11 mouse cellular contexts compared by ENCODE assay signal in genomic region chr2:102882004-102882588, GRCm38 (mm10). TPM values are rescaled to one million over a fixed set of nuclear protein-coding genes. Genes with fewer than 3 reads are reported as not detected.
DNase-seq lines count a peak whose midpoint lies in the region; ATAC-seq and TF ChIP-seq lines count a peak whose summit lies in the region.
"Had no signal": no experiment of that assay in that cellular context is flagged by ENCODE, and none has a peak within 500 bp of the region (broad histone marks: within the 10 kb centered on the region; RNA-seq: fewer than 3 reads in every experiment).

No protein-coding gene starts in this region.

- H3K4me3 ChIP-seq in forebrain, embryonic 14.5 days (ENCODE audit: low read depth, low read length), result no peak overlapping the region
- H3K4me3 ChIP-seq in forebrain, embryonic 10.5 days, result no peak overlapping the region
- H3K4me3 ChIP-seq in limb, embryonic 14.5 days (replicated peaks; ENCODE audit: low read length), result no peak overlapping the region
- H3K4me3 ChIP-seq: left cerebral cortex, adult 2 months; midbrain, embryonic 15.5 days had no signal

- ATAC-seq in forebrain, embryonic 14.5 days, result no peak
- no peak for ATAC-seq in limb, embryonic 14.5 days (ENCODE audit: low FRiP score, low read depth)
- ATAC-seq: midbrain, embryonic 15.5 days had no signal

- WGBS in forebrain, embryonic 14.5 days, result 79% methylated on average over 8 of the region's 8 CpGs
- 81% methylated on average over 8 of the region's 8 CpGs for WGBS in forebrain, embryonic 10.5 days
- WGBS in limb, embryonic 14.5 days, result 62% methylated on average over 8 of the region's 8 CpGs

- peak; percentile 19 for DNase-seq in forebrain, embryonic 14.5 days (ENCODE audit: low spot score)
- DNase-seq in forebrain, embryonic 10.5 days (ENCODE audit: extremely low spot score, low spot score), result no peak
- DNase-seq in layer of hippocampus, postnatal 14 days (ENCODE audit: low spot score in 2 of 2), result peak; percentile 32 to 37
- no peak for DNase-seq in layer of hippocampus, postnatal 25 days (ENCODE audit: extremely low spot score in 1 of 2, low spot score in 1 of 2)
- DNase-seq in heart, adult 8-10 months (ENCODE audit: low spot score), result peak; percentile 28
- peak; percentile 61 for DNase-seq in limb, embryonic 14.5 days (ENCODE audit: low spot score)
- DNase-seq in T-cell, adult 2 months (ENCODE audit: low spot score), result no peak
- DNase-seq in adrenal gland, postnatal 14 days, result no peak
- DNase-seq: gastrocnemius, postnatal 10 days had no signal

- H3K4me2 ChIP-seq in forebrain, embryonic 14.5 days (ENCODE audit: low read length), result no peak overlapping the region
- H3K4me2 ChIP-seq in limb, embryonic 14.5 days (replicated peaks; ENCODE audit: low read depth, low read length, severe bottlenecking), result no peak overlapping the region
- H3K4me2 ChIP-seq: midbrain, embryonic 15.5 days had no signal

- no peaks in the 10 kb centered on the region for H3K36me3 ChIP-seq in forebrain, embryonic 14.5 days (ENCODE audit: control insufficient read depth, insufficient read depth, low read length)
- H3K36me3 ChIP-seq in forebrain, embryonic 10.5 days (replicated peaks), result no peaks in the 10 kb centered on the region
- no peaks in the 10 kb centered on the region for H3K36me3 ChIP-seq in limb, embryonic 14.5 days (ENCODE audit: control insufficient read depth, insufficient read depth, low read length)
- H3K36me3 ChIP-seq: midbrain, embryonic 15.5 days had no signal

- H3K9ac ChIP-seq in forebrain, embryonic 14.5 days (ENCODE audit: low read length), result no peak overlapping the region
- no peak overlapping the region for H3K9ac ChIP-seq in limb, embryonic 14.5 days (ENCODE audit: low read depth, low read length, severe bottlenecking)
- H3K9ac ChIP-seq: midbrain, embryonic 15.5 days had no signal

- TF ChIP-seq POLR2A in limb, embryonic 14.5 days (IDR thresholded peaks at IDR 0.05; ENCODE audit: borderline replicate concordance, extremely low read depth, insufficient read depth, insufficient read length), result no peak

- no peaks in the 10 kb centered on the region for H3K4me1 ChIP-seq in forebrain, embryonic 14.5 days (ENCODE audit: control insufficient read depth, insufficient read depth, low read length)
- H3K4me1 ChIP-seq in forebrain, embryonic 10.5 days, result peaks cover 14% of the 10 kb centered on the region
- peaks cover 2% of the 10 kb centered on the region; the same call in 1 of the 2 replicates for H3K4me1 ChIP-seq in limb, embryonic 14.5 days (ENCODE audit: control insufficient read depth, insufficient read depth, low read length)
- H3K4me1 ChIP-seq: midbrain, embryonic 15.5 days had no signal

- no peak overlapping the region for H3K27ac ChIP-seq in forebrain, embryonic 14.5 days (ENCODE audit: low read depth, low read length)
- H3K27ac ChIP-seq in forebrain, embryonic 10.5 days, result no peak overlapping the region
- 0 out of 2 replicates have a peak overlapping the region, but pooled peaks have one; percentile 21 for H3K27ac ChIP-seq in limb, embryonic 14.5 days (replicated peaks; ENCODE audit: low read depth, low read length)
- H3K27ac ChIP-seq: left cerebral cortex, adult 2 months; midbrain, embryonic 15.5 days had no signal

- H3K9me3 ChIP-seq in forebrain, embryonic 14.5 days (replicated peaks; ENCODE audit: control insufficient read depth, low read length), result no peaks in the 10 kb centered on the region
- no peaks in the 10 kb centered on the region for H3K9me3 ChIP-seq in forebrain, embryonic 10.5 days
- no peaks in the 10 kb centered on the region for H3K9me3 ChIP-seq in limb, embryonic 14.5 days (ENCODE audit: control insufficient read depth, low read length)
- H3K9me3 ChIP-seq: midbrain, embryonic 15.5 days had no signal

- H3K27me3 ChIP-seq in forebrain, embryonic 14.5 days (replicated peaks; ENCODE audit: control insufficient read depth, insufficient read depth, low read length), result no peaks in the 10 kb centered on the region
- H3K27me3 ChIP-seq in forebrain, embryonic 10.5 days (ENCODE audit: poor library complexity, severe bottlenecking), result no peaks in the 10 kb centered on the region
- no peaks in the 10 kb centered on the region for H3K27me3 ChIP-seq in limb, embryonic 14.5 days (ENCODE audit: control insufficient read depth, insufficient read depth, low read length)
- H3K27me3 ChIP-seq: midbrain, embryonic 15.5 days had no signal

RNA-seq across cellular contexts. Expression of gene Cd44, which starts 19.4 kb away (rescaled TPM):
- 2.1 and 2.2 TPM in 2 replicates for polyA plus RNA-seq in forebrain, embryonic 14.5 days (2014; fragmentation: Nextera tagmentation; extraction: Ambion mirVana)
- 2.3 and 2.8 TPM in 2 replicates for polyA plus RNA-seq in forebrain, embryonic 10.5 days (2016; fragmentation: Nextera tagmentation; extraction: Ambion mirVana)
- total RNA-seq in layer of hippocampus, postnatal 14 days (2021), result 1 to 10 TPM; 5.4 to 6.3 TPM
- 1 to 10 TPM; 3.7 to 4.0 TPM for total RNA-seq in layer of hippocampus, postnatal 25 days (2021)
- 1 to 10 TPM; 5.6 to 9.5 (median 6.8) TPM for total RNA-seq in heart, adult 8-10 months (2022)
- polyA plus RNA-seq in limb, embryonic 14.5 days (2012; rRNA removed), result 29.3 and 32.1 TPM in 2 replicates
- polyA plus RNA-seq in limb, embryonic 14.5 days (2014; fragmentation: Nextera tagmentation; extraction: Ambion mirVana), result 39.5 and 46.3 TPM in 2 replicates
- 54.6 and 84.8 TPM in 2 replicates for total RNA-seq in adrenal gland, postnatal 14 days (2021)

Comparison
In these comparisons a context has a peak if more than half of its experiments do, and no peak if none do; other contexts are left out.
1. DNase-seq: peak in forebrain, embryonic 14.5 days (single experiment), layer of hippocampus, postnatal 14 days (2 of 2), heart, adult 8-10 months (single experiment) and limb, embryonic 14.5 days (single experiment); none in forebrain, embryonic 10.5 days (single experiment), layer of hippocampus, postnatal 25 days (0 of 2), T-cell, adult 2 months (single experiment) and adrenal gland, postnatal 14 days (single experiment).